Mouse (Mus musculus) midbrain, embryonic 12.5 days (tissue): ENCODE results near the gene Ndnf. TPM values are rescaled to one million over a fixed set of nuclear protein-coding genes. Genes with fewer than 3 reads are reported as not detected.

ENCODE experiments used
- ATAC-seq: fragments of 200-750 bp; cut with Nextera tagmentation; 2 replicates; pipeline ENCODE4 v1.8.0; 2017; ENCODE audit warnings: low read depth, moderate TSS enrichment, moderate library complexity; ENCODE audit not compliant: low FRiP score
- H3K27ac ChIP-seq: fragments of 300-500 bp; sonication (generic); replicated peaks from 2 replicates; pipeline ENCODE4 v1.5.1; 2016; ENCODE audit warnings: mild to moderate bottlenecking
- H3K27me3 ChIP-seq: fragments of 300-500 bp; sonication (generic); 2 replicates; pipeline ENCODE4 v1.6.1; 2016; ENCODE audit warnings: mild to moderate bottlenecking
- H3K36me3 ChIP-seq: fragments of 300-500 bp; sonication (generic); 2 replicates; pipeline ENCODE4 v1.6.1; 2016
- H3K4me1 ChIP-seq: fragments of 300-500 bp; sonication (generic); 2 replicates; pipeline ENCODE4 v1.6.1; 2016
- H3K4me2 ChIP-seq: fragments of 300-500 bp; sonication (generic); replicated peaks from 2 replicates; pipeline ENCODE4 v1.6.1; 2016; ENCODE audit warnings: mild to moderate bottlenecking, moderate library complexity
- H3K4me3 ChIP-seq: fragments of 300-500 bp; sonication (generic); 2 replicates; pipeline ENCODE4 v1.5.1; 2016; ENCODE audit warnings: mild to moderate bottlenecking
- H3K9ac ChIP-seq: fragments of 300-500 bp; sonication (generic); replicated peaks from 2 replicates; pipeline ENCODE4 v1.6.1; 2016; ENCODE audit warnings: mild to moderate bottlenecking, moderate library complexity
- H3K9me3 ChIP-seq: fragments of 300-500 bp; sonication (generic); 2 replicates; pipeline ENCODE4 v1.6.1; 2016; ENCODE audit warnings: mild to moderate bottlenecking
- WGBS: fragments of 180-500 bp; shearing (Covaris S2); methylation state at CpG from one replicate; pipeline ENCODE4 v1.1.7; 2016; 5-methylcytosine and 5-hydroxymethylcytosine counted together
- polyA plus RNA-seq: library from polyadenylated mRNA; unstranded; fragments of >200 nt; fragmentation: Nextera tagmentation; extraction: Ambion mirVana; gene quantifications from 2 replicates; pipeline ENCODE4 v1.2.1, GENCODE M21; 2016

Gene Ndnf
- polyA plus RNA-seq, 1 experiment from 2014 or later, result 5.4 TPM

DNA sequence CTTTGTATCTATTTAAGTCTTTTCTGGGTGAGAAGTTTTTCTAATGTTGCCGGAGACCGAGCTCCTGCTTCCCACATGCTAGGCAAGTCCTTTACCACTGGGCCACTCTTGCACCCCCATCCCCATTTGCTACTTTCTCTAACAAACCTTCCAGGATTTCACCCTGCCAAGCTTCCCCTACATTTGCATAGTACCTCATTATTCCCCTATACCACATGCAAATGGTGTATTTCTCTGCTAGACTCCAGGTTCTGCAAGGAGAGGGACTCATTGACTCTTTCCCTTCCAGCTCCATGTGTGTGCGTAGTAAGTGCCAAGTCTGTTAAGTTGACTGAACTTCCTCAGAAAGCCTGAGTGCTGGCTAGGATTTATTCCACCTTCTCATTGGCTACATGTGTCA, 5.1 kb upstream of the Ndnf start:
- no peak overlapping the region for H3K9ac ChIP-seq
- no peak overlapping the region for H3K4me2 ChIP-seq
- 90% methylated on average over 3 of the region's 3 CpGs for WGBS
- H3K4me1 ChIP-seq, result 0 out of 2 replicates have a peak, but pooled peaks cover 4% of the 10 kb centered on the region
- ATAC-seq, result no peak
- H3K9me3 ChIP-seq, result no peaks in the 10 kb centered on the region
- H3K27ac ChIP-seq, result no peak overlapping the region
- H3K36me3 ChIP-seq, result no peaks in the 10 kb centered on the region
- H3K4me3 ChIP-seq, result no peak overlapping the region
- peaks cover 5% of the 10 kb centered on the region; the same call in 1 of the 2 replicates for H3K27me3 ChIP-seq

DNA sequence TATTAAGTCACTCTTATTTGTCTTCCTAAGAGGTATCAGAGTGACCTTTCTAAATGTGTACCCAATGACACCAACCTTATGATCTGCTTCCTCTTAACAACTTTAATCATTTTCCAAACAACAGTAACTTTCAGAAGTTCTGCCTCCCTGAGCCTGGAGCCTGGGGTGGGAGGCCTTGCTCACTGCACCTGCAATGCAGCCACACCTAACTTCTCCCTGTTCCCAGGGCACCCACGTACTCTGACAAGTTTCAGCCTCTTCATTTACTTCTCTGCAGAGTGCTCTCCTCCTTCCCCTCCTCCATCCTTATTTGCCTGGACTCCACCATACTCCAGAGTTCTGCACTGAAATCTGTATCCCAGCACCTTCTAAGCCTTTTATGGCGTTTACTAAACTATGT, 1.4 kb upstream of the Ndnf start:
- Histone ChIP-seq H3K36me3 (no peaks in the 10 kb centered on the region), H3K9ac (no peak overlapping the region), H3K9me3 (no peaks in the 10 kb centered on the region), H3K4me2 (0 out of 2 replicates have a peak overlapping the region, but pooled peaks have one; percentile 5), H3K27ac (no peak overlapping the region), H3K4me1 (peaks cover 18% of the 10 kb centered on the region), H3K27me3 (peaks cover 5% of the 10 kb centered on the region; the same call in 1 of the 2 replicates), H3K4me3 (no peak overlapping the region)
- ATAC-seq, result no peak
- WGBS, result 34% methylated on average over 2 of the region's 2 CpGs

DNA sequence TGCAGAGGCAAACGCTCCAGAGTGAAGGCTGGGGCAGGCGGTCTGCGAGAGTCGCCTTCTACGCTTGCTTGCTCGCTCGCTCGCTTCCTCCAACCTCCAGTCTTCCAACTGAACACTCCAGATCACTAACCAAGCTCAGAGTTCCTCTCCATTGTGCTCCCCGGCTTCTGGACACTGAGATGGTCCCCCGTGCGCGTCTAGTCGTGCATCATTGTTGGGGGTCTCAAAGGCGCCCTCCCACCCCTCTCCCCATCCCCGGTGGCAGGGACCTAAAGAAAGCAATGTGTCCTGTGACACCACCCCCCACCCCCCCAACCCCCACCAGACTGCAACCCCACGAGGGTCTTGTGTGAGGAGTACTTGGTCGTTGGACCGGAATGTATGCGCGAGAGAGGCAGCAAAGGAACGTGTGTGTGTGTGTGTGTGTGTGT, 394 bp upstream of the Ndnf start:
- WGBS, result under 1% methylated on average over 21 of the region's 21 CpGs
- peak; percentile 74 for ATAC-seq
- Histone ChIP-seq H3K27me3 (peaks cover 5% of the 10 kb centered on the region; the same call in 1 of the 2 replicates), H3K4me1 (peaks cover 18% of the 10 kb centered on the region), H3K4me3 (peak overlapping the region; percentile 68), H3K36me3 (no peaks in the 10 kb centered on the region), H3K4me2 (peak overlapping the region; percentile 95), H3K27ac (peak overlapping the region; percentile 56), H3K9me3 (no peaks in the 10 kb centered on the region), H3K9ac (peak overlapping the region; percentile 70)

DNA sequence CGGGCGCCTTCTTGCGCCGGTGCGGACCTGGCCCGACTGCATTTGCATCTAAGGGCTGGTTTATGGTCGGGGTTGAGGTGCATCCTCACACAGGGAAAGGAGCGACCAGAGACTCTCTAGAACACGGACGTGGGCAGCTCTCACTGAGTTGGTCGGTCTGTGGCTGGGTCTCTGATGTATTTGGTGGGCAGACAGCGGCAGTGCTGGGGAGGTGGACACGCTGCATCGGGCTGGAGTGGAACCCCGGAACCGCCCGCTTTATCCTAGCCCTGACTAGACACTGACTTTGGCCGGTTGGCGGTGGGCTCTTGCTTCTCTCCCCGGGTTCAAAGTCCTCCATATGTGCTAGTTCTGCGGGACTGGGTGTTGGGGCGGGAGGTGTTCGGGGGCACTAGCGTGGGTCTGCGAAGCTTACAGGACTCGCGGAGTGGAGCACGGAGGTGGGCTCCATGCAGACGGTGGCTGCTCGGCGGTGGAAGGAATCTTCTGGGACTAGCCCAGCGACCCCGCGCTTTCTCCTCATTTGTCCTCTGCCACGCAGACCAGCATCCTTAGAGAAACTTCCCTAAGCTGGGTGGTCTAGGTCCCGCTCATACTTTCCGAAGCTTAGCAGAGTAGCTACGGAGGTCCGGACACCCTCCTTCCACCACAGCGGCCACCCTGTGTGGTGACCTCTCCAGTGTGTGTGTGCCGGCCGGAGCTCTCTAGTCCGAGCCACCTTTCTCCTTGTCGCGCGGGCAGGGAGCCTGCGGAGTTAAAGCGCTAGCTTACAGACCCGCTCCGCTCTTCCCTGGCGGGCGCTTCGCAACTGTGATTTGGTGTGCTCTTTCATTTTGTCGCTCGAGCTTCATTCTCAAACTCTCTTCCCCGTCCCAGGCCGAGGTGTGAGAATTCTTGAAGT, 991 bp downstream of the Ndnf start:
- whole genome bisulfite sequencing, result under 1% methylated on average over 57 of the region's 57 CpGs

DNA sequence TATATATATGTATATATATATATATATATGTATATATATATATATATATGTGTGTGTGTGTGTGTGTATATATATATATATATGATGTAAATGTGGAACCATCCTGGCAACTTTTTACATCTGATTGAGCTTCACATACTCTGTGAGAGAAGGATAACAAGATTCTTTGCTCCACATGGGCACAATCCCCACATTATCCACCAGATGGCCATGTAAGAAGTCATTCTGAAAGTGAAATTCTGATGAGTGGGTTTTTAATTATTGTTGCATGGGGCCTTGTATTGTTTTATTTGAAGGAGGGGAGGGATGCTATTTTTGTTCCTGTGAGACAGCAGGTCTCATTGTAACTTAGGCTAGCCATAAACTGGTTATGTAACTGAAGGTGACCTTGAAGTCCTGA, 22.5 kb downstream of the Ndnf start:
- Histone ChIP-seq H3K4me3 (no peak overlapping the region), H3K36me3 (no peaks in the 10 kb centered on the region), H3K27ac (no peak overlapping the region), H3K27me3 (no peaks in the 10 kb centered on the region), H3K9me3 (no peaks in the 10 kb centered on the region), H3K9ac (no peak overlapping the region), H3K4me2 (no peak overlapping the region), H3K4me1 (no peaks in the 10 kb centered on the region)
- ATAC-seq, result no peak

More for the DNA sequence above, 991 bp downstream of the Ndnf start:
- Histone ChIP-seq H3K4me3 (peak overlapping the region; percentile 68), H3K4me2 (peak overlapping the region; percentile 95), H3K36me3 (no peaks in the 10 kb centered on the region), H3K27ac (no peak overlapping the region), H3K9ac (peak overlapping the region; percentile 70), H3K9me3 (no peaks in the 10 kb centered on the region), H3K4me1 (peaks cover 18% of the 10 kb centered on the region), H3K27me3 (peaks cover 5% of the 10 kb centered on the region; the same call in 1 of the 2 replicates)
- peak; percentile 42 for ATAC-seq

DNA sequence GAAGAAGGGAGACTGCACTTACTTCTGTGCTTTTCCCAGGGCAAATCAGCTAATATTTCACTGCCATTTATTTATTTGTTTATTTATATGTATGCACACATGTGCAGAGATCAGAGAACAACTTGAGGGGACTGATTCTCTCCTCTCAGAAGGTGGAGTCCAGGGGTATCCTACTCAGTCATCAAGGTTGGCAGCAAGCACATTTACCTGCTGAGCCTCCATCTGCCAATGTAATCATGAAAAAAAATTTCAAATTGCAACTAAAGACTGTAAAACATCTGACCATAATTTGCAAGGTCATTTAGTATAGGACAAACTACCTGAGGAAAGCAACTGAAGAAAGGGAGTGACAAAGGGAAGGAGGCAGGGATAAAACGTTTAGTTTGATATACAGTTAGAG, 49.3 kb downstream of the Ndnf start:
- 89% methylated on average over 1 of the region's 1 CpGs for WGBS
- Histone ChIP-seq H3K27me3 (no peaks in the 10 kb centered on the region), H3K4me2 (no peak overlapping the region)

DNA sequence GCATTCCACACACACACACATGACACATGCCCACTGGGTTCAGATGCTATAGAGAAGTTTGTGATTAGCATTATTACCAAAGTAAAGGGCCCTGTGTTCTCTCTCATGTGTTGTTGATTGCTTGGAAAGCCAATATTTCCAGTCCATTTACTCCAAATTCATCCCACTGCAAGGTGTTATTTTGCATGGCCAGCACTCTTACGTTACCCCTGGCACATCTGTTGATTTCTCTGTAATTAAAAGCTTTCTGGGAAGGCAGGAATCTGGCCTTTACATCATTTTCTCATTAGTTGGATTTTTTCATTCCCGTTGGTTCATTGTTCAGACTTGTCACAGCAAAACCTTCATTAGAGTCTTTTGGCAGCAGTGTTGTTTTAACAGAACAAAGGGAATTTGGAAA, 54.3 kb downstream of the Ndnf start:
- Histone ChIP-seq H3K4me3 (no peak overlapping the region), H3K9ac (no peak overlapping the region), H3K9me3 (no peaks in the 10 kb centered on the region), H3K36me3 (no peaks in the 10 kb centered on the region), H3K4me1 (no peaks in the 10 kb centered on the region), H3K27ac (no peak overlapping the region), H3K27me3 (no peaks in the 10 kb centered on the region), H3K4me2 (no peak overlapping the region)
- ATAC-seq, result no peak
- 72% methylated on average over 2 of the region's 2 CpGs for WGBS

More for the DNA sequence above, 49.3 kb downstream of the Ndnf start:
- no peak for ATAC-seq
- no peaks in the 10 kb centered on the region for H3K4me1 ChIP-seq
- H3K4me3 ChIP-seq, result no peak overlapping the region
- no peaks in the 10 kb centered on the region for H3K9me3 ChIP-seq
- H3K36me3 ChIP-seq, result no peaks in the 10 kb centered on the region
- H3K27ac ChIP-seq, result no peak overlapping the region
- no peak overlapping the region for H3K9ac ChIP-seq

DNA sequence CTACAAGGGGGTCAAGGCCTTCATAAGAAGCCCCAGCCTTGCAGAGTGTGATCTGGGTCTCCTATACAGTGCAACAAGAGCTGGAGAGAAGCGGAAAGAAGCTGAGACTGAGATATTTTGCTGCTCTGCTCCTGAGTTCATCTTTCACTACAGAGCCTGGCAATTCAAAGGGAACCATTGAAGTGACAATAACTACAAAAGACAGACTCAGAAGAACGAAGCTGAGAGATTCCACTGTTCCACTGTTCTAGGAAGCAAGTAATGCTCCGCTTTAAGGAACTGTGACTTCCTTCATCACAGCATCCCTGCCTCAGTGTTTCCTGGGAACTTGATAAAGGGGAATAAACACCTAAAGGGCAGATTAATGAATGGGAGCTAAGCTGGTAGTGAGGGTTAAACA, 56.9 kb downstream of the Ndnf start:
- H3K9ac ChIP-seq, result no peak overlapping the region
- H3K27me3 ChIP-seq, result no peaks in the 10 kb centered on the region
- ATAC-seq, result no peak
- WGBS, result 72% methylated on average over 3 of the region's 3 CpGs
- no peak overlapping the region for H3K4me2 ChIP-seq
- no peak overlapping the region for H3K27ac ChIP-seq
- H3K4me1 ChIP-seq, result no peaks in the 10 kb centered on the region
- H3K9me3 ChIP-seq, result no peaks in the 10 kb centered on the region
- no peaks in the 10 kb centered on the region for H3K36me3 ChIP-seq
- no peak overlapping the region for H3K4me3 ChIP-seq

DNA sequence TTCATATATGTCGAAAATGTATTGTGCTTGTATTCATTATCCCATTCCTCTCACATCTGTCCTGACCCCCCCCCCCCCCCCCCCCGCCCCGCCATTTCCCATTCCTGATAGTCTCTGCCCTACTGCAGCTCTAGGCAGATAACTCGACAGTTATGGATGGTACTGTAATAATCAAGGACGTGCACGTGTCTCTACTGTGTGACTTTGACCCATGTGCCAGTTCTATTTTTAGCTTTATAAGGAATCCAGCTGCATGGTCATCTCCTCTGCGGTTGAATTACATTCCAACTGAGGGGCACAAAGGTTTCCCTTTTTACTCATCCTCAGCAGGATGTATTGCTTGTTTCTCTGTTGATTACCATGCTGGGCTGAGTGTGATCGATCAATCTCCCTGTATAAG, 68.1 kb downstream of the Ndnf start:
- Histone ChIP-seq H3K4me1 (peaks cover 6% of the 10 kb centered on the region), H3K4me2 (no peak overlapping the region), H3K27ac (no peak overlapping the region), H3K9me3 (no peaks in the 10 kb centered on the region), H3K4me3 (no peak overlapping the region), H3K36me3 (no peaks in the 10 kb centered on the region), H3K9ac (no peak overlapping the region), H3K27me3 (no peaks in the 10 kb centered on the region)
- no peak for ATAC-seq
- WGBS, result 87% methylated on average over 6 of the region's 8 CpGs

DNA sequence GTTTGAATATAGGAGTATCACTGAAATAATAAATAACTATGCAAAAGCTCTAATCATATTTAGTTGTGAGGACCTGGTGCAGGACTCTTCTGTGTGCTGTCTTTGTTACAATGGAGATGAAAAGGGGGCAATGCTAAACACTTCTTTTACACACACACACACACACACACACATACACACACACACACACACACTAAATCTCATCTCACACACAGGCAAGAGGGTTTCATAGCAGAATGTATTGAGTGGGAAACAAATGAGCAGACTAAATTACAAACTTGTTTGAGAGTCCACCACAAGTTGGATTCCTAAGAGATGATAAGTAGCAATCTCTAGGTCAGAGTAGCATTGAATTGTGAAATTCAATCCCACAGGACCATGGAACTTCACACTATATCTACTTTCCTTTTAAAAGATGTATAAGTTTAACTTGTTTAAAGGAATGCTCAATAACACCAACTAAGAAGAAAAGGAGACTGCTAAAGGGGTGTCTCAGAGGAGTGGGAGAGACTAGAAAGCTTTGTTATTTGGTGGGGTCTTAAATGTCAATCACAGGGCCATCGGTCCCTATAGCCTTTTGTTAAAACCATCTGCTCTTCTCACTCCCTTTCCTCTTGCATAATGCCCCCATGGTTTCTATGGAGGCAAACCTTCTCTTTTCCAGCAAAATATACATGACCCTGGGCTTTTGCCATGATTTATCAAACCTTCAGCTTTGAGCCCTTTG, 71.9 kb downstream of the Ndnf start:
- Histone ChIP-seq H3K27me3 (no peaks in the 10 kb centered on the region), H3K36me3 (no peaks in the 10 kb centered on the region), H3K9me3 (peaks cover 7% of the 10 kb centered on the region; the same call in 1 of the 2 replicates), H3K4me1 (peaks cover 6% of the 10 kb centered on the region), H3K4me3 (no peak overlapping the region), H3K27ac (no peak overlapping the region; the same call in 1 of the 2 replicates), H3K4me2 (no peak overlapping the region), H3K9ac (no peak overlapping the region)
- 27% methylated on average over 1 of the region's 1 CpGs for WGBS
- peak; percentile 82; the same call in 1 of the 2 replicates for ATAC-seq

DNA sequence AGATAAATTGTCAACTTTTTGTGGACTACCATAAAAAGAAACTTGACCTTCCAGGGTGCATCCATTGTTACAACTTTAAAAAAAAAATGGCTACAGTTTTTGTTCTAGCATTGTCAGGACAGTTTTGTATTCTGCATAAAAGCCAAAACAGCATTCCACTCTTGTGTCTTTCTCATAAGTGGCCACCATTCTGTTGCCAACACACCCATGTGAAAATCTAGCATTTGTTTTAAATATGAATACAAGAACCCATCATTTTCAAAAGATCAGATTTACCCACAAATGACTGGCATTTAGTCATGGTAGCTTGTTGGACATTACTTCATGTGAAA, 72.4 kb downstream of the Ndnf start:
- Histone ChIP-seq H3K27me3 (no peaks in the 10 kb centered on the region), H3K36me3 (no peaks in the 10 kb centered on the region), H3K9me3 (peaks cover 7% of the 10 kb centered on the region; the same call in 1 of the 2 replicates), H3K4me2 (no peak overlapping the region), H3K9ac (no peak overlapping the region), H3K27ac (no peak overlapping the region; the same call in 1 of the 2 replicates), H3K4me1 (peaks cover 6% of the 10 kb centered on the region), H3K4me3 (no peak overlapping the region)
- 0 out of 2 replicates have a peak, but pooled peaks have one; percentile 17 for ATAC-seq

DNA sequence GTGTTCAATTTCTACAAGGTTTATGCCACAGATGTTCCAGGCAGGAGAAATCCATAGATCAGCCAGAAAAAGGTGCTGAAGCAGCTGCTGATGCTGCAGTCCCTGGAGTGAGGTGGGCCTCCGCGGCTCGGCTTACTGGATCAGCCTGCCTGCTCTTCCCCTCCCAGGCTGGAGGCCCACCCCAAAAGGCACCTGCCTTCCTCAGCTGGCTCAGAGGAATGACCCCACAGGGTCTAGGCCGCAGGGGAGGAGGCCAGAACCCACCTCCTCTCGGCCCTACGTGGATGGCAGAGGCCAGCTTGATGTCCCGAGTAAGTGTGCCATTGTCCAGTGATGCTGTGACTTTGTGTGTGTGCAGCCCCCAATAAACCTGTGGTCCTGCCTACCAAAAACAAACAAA, 86.8 kb downstream of the Ndnf start:
- Histone ChIP-seq H3K4me2 (no peak overlapping the region), H3K27ac (no peak overlapping the region), H3K4me3 (no peak overlapping the region), H3K9ac (no peak overlapping the region), H3K4me1 (0 out of 2 replicates have a peak, but pooled peaks cover 2% of the 10 kb centered on the region), H3K36me3 (no peaks in the 10 kb centered on the region), H3K9me3 (no peaks in the 10 kb centered on the region), H3K27me3 (no peaks in the 10 kb centered on the region)
- WGBS, result 41% methylated on average over 7 of the region's 7 CpGs
- no peak for ATAC-seq
